ENCODE assay signal across 41 mouse cellular contexts in genomic region chr3:91957173-91957572, GRCm38 (mm10). TPM values are rescaled to one million over a fixed set of nuclear protein-coding genes. Genes with fewer than 3 reads are reported as not detected.
"Had no signal": no experiment of that assay in that cellular context is flagged by ENCODE, and none has a peak within 500 bp of the region (broad histone marks: within the 10 kb centered on the region; RNA-seq: fewer than 3 reads in every experiment).

No protein-coding gene starts in this region.

- ATAC-seq: hindbrain, postnatal 0 days; intestine, embryonic 16.5 days; liver, embryonic 12.5 days had no signal

- H3K9me3 ChIP-seq: heart, embryonic 13.5 days; heart, embryonic 15.5 days; hindbrain, embryonic 13.5 days; hindbrain, embryonic 15.5 days; limb, embryonic 13.5 days; limb, embryonic 15.5 days; liver, embryonic 12.5 days had no signal

- DNase-seq: gastrocnemius, postnatal 14 days; gastrocnemius, postnatal 36 days; heart, adult 11 months; heart, adult 2 months; heart, postnatal 14 days; heart, postnatal 36 days; kidney, adult 11 months; kidney, postnatal 14 days; kidney, postnatal 36 days; layer of hippocampus, adult 9-11 months; layer of hippocampus, postnatal 36 days; left cerebral cortex, postnatal 4 days had no signal

- H3K27ac ChIP-seq: heart, adult 2 months; heart, embryonic 13.5 days; heart, embryonic 15.5 days; hindbrain, embryonic 13.5 days; hindbrain, embryonic 15.5 days; hindbrain, postnatal 0 days; limb, embryonic 13.5 days; limb, embryonic 15.5 days; liver, embryonic 12.5 days; liver, embryonic 14.5 days had no signal

- H3K36me3 ChIP-seq: heart, embryonic 13.5 days; heart, embryonic 15.5 days; hindbrain, embryonic 13.5 days; hindbrain, embryonic 15.5 days; limb, embryonic 13.5 days; limb, embryonic 15.5 days; liver, embryonic 12.5 days had no signal

- H3K9ac ChIP-seq: heart, embryonic 13.5 days; heart, embryonic 15.5 days; hindbrain, embryonic 13.5 days; hindbrain, embryonic 15.5 days; limb, embryonic 13.5 days; limb, embryonic 15.5 days; liver, embryonic 12.5 days; liver, embryonic 14.5 days had no signal

- H3K4me2 ChIP-seq: heart, embryonic 11.5 days; heart, embryonic 13.5 days; heart, embryonic 15.5 days; hindbrain, embryonic 13.5 days; hindbrain, embryonic 15.5 days; limb, embryonic 13.5 days; limb, embryonic 15.5 days; liver, embryonic 12.5 days had no signal

- H3K4me3 ChIP-seq: heart, adult 2 months; heart, embryonic 13.5 days; heart, embryonic 15.5 days; hindbrain, embryonic 13.5 days; hindbrain, embryonic 15.5 days; limb, embryonic 13.5 days; limb, embryonic 15.5 days; liver, embryonic 12.5 days had no signal

- H3K4me1 ChIP-seq: heart, embryonic 13.5 days; heart, embryonic 15.5 days; hindbrain, embryonic 13.5 days; hindbrain, embryonic 15.5 days; limb, embryonic 13.5 days; limb, embryonic 15.5 days; liver, embryonic 12.5 days had no signal

- H3K27me3 ChIP-seq: heart, embryonic 13.5 days; heart, embryonic 15.5 days; hindbrain, embryonic 13.5 days; hindbrain, embryonic 15.5 days; limb, embryonic 13.5 days; limb, embryonic 15.5 days; liver, embryonic 12.5 days had no signal

RNA-seq across cellular contexts. Expression of gene Pglyrp3, which starts 57.2 kb away (rescaled TPM):
- total RNA-seq: gastrocnemius, adult 18-20 months; gastrocnemius, adult 8-10 months; gastrocnemius, postnatal 14 days; gastrocnemius, postnatal 36 days; heart, adult 2 months; heart, postnatal 14 days; heart, postnatal 36 days; hematopoietic stem cell, adult 5-6 weeks; hindbrain, postnatal 0 days; layer of hippocampus, adult 18-20 months; layer of hippocampus, adult 8-10 months; layer of hippocampus, postnatal 14 days; layer of hippocampus, postnatal 36 days; left cerebral cortex, adult 18-20 months; left cerebral cortex, adult 8-10 months; left cerebral cortex, postnatal 10 days; left cerebral cortex, postnatal 25 days; left cerebral cortex, postnatal 4 days; liver, adult 2 months had no signal
- polyA plus RNA-seq: gonadal fat pad, adult 2 months; heart, adult 2 months; heart, embryonic 11.5 days; heart, embryonic 13.5 days; heart, embryonic 15.5 days; heart, postnatal 0 days; hindbrain, embryonic 11.5 days; hindbrain, embryonic 13.5 days; hindbrain, embryonic 15.5 days; hindbrain, postnatal 0 days; intestine, embryonic 14.5 days; intestine, embryonic 16.5 days; large intestine, adult 2 months; limb, embryonic 11.5 days; liver, adult 2 months; liver, embryonic 12.5 days; liver, embryonic 14.5 days; liver, embryonic 16.5 days had no signal
